Mouse (Mus musculus) heart, postnatal 0 days (tissue): ENCODE results near the gene Kansl1.

Experiments used
- CTCF ChIP-seq: IDR thresholded peaks from 2 replicates; pipeline ENCODE4 v1.5.1; 2016; ENCODE audit warnings: antibody characterized with exemption, control low read depth, low read depth
- EP300 ChIP-seq: IDR thresholded peaks from 2 replicates; pipeline ENCODE4 v1.6.1; 2016; ENCODE audit warnings: antibody characterized with exemption, low read depth

DNA sequence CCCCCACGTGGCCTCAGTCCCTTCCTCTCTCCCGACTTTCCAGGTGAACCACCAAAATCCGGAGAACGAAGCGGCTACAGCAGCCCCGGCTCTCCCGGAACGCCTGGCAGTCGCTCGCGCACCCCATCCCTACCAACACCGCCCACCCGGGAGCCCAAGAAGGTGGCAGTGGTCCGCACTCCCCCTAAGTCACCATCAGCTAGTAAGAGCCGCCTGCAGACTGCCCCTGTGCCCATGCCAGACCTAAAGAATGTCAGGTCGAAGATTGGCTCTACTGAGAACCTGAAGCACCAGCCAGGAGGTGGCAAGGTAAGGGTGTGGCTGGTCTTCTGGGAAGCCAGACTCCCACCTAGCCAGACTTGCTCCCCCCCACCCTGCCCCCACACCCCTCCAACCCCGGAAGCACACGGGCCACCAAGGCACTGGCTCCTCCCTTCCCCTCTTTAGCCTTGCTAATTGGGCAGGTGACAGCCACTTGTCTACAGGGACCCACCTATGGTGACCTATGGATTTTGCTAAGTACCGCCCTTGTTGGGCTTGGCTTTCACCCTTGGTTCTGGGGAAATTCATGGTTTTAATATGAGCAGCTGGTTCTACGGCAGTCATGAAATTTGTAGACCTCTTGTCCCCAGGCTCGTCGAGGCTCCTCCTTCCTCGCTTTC, 158.3 kb downstream of the Kansl1 start:
- TF ChIP-seq CTCF (no peak), EP300 (no peak)
